Mouse (Mus musculus) cortical plate, adult 2 months (tissue): Measurements from ENCODE around the gene Smarcd3.

Experiments used
- CTCF ChIP-seq: fragments of 200-500 bp; IDR thresholded peaks from 2 replicates; pipeline ENCODE4 v1.5.1; 2011; ENCODE audit warnings: mild to moderate bottlenecking, control low read depth, low read length; ENCODE audit not compliant: insufficient read depth; ENCODE audit errors: extremely low read depth
- POLR2A ChIP-seq: fragments of 200-500 bp; IDR thresholded peaks from 2 replicates; pipeline ENCODE4 v1.6.1; 2011; ENCODE audit warnings: mild to moderate bottlenecking, low read length, control low read depth; ENCODE audit not compliant: insufficient read depth; ENCODE audit errors: extremely low read depth

- TF ChIP-seq CTCF (no peak), POLR2A (no peak)
These were observed 83.1 kb downstream of the Smarcd3 start for GRCm38 (mm10) chr5:24541144-24541569.
